Mouse (Mus musculus): ENCODE measurements at regions not wholly inside any gene's neighbourhood (a gene's known extent, or its start where the extent isn't known, plus 50 kb on each side); places are given as distances from the start of the nearest gene placed in this dataset.

DNA sequence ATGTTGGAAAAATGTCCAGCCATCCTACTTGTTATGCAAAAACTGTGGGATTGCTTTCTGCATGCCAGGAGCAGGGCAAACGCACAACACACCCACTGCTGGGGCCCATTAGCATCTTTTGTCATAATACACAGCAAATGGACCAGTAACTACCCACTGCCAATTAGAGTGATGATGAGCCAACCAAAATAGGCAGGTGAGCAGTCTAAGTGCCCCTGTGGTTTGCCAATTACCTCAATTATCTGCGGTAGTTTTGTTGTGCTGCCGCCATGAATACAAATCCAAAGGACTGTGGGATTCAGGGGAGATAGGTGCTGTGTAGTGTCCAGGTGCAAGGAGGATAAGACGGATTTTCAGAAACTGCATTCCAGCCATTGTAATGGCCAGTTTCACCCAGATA is 796.5 kb upstream of the Map3k7 start:
- TF ChIP-seq CTCF (IDR thresholded peaks at IDR 0.05) (no peak), EP300 (IDR thresholded peaks at IDR 0.05) (no peak)

All from lung, postnatal 0 days (tissue).